In the genomic region with DNA sequence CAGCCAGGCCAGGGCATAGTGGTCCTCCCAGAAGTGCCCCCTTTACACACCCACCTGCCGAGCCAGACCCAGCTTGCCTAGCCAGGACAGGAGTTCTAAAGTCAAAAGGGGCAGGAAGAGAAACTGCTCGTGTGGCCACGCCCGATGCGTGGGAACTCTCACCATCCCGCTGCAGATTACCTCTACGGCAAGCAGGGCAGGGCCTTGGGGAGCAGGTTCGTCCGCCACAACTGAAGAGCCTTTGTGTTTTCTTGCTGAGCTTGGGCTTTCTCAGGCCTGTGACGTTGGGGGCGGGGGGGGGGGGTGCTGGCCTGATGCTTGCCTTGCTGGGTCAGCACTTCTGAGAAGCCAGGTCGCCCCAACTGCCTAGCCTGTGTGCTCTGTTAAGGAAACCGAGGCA, we compare ENCODE assay signal across 16 mouse cellular contexts. TPM values are rescaled to one million over a fixed set of nuclear protein-coding genes. Genes with fewer than 3 reads are reported as not detected.
DNase-seq lines count a peak whose midpoint lies in the region; ATAC-seq and TF ChIP-seq lines count a peak whose summit lies in the region.
"Had no signal": no experiment of that assay in that cellular context is flagged by ENCODE, and none has a peak within 500 bp of the region (broad histone marks: within the 10 kb centered on the region; RNA-seq: fewer than 3 reads in every experiment).

No protein-coding gene starts in this region.

- H3K9ac ChIP-seq in embryonic facial prominence, embryonic 13.5 days, result no peak overlapping the region
- H3K9ac ChIP-seq in limb, embryonic 15.5 days, result no peak overlapping the region
- no peak overlapping the region for H3K9ac ChIP-seq in heart, adult 2 months (ENCODE audit: low read depth, low read length)
- H3K9ac ChIP-seq: heart, embryonic 13.5 days; midbrain, embryonic 13.5 days had no signal

- TF ChIP-seq POLR2A in heart, adult 2 months (IDR thresholded peaks at IDR 0.05; ENCODE audit: insufficient read depth, low read depth, low read length), result no peak

- no peaks in the 10 kb centered on the region for H3K36me3 ChIP-seq in embryonic facial prominence, embryonic 13.5 days
- no peaks in the 10 kb centered on the region for H3K36me3 ChIP-seq in limb, embryonic 15.5 days
- no peaks in the 10 kb centered on the region for H3K36me3 ChIP-seq in heart, adult 2 months (ENCODE audit: control insufficient read depth, insufficient read depth, low read length)
- H3K36me3 ChIP-seq: heart, embryonic 13.5 days; midbrain, embryonic 13.5 days had no signal

- DNase-seq in urinary bladder, postnatal 14 days (ENCODE audit: low spot score), result peak; percentile 45
- DNase-seq in urinary bladder, postnatal 4 days (ENCODE audit: low spot score in 2 of 2), result no peak
- DNase-seq in left cerebral cortex, postnatal 4 days, result no peak
- DNase-seq in heart, adult 2 months, result no peak
- no peak for DNase-seq in heart, postnatal 10 days
- DNase-seq: adrenal gland, adult 8-10 months; cerebellum, adult 9-10 months; embryo, embryonic 11 days; kidney, adult 9 months; lung, adult 18-20 months had no signal

- TF ChIP-seq CTCF in heart, adult 2 months (IDR thresholded peaks at IDR 0.05), result no peak

- no peak overlapping the region for H3K4me2 ChIP-seq in embryonic facial prominence, embryonic 13.5 days
- no peak overlapping the region for H3K4me2 ChIP-seq in limb, embryonic 15.5 days
- H3K4me2 ChIP-seq: heart, embryonic 13.5 days; midbrain, embryonic 13.5 days had no signal

- peak overlapping the region; percentile 60; the same call in 1 of the 2 replicates for H3K27ac ChIP-seq in embryonic facial prominence, embryonic 13.5 days
- H3K27ac ChIP-seq in limb, embryonic 15.5 days, result peak overlapping the region; percentile 33; the same call in 1 of the 2 replicates
- H3K27ac ChIP-seq in heart, adult 2 months, result no peak overlapping the region
- H3K27ac ChIP-seq: heart, embryonic 13.5 days; macrophage; midbrain, embryonic 13.5 days had no signal

- H3K79me2 ChIP-seq in heart, adult 2 months (replicated peaks; ENCODE audit: control insufficient read depth, insufficient read depth, low read length), result no peaks in the 10 kb centered on the region

- no peak for ATAC-seq in embryonic facial prominence, embryonic 13.5 days (ENCODE audit: insufficient number of reproducible peaks, insufficient read depth, low FRiP score, low TSS enrichment, low read depth)
- ATAC-seq in limb, embryonic 15.5 days (ENCODE audit: insufficient number of reproducible peaks, low FRiP score, low TSS enrichment, low read depth), result no peak
- ATAC-seq: midbrain, embryonic 13.5 days had no signal

- H3K4me1 ChIP-seq in embryonic facial prominence, embryonic 13.5 days, result peaks cover 64% of the 10 kb centered on the region
- H3K4me1 ChIP-seq in limb, embryonic 15.5 days, result peaks cover 52% of the 10 kb centered on the region
- peaks cover 4% of the 10 kb centered on the region for H3K4me1 ChIP-seq in heart, adult 2 months (ENCODE audit: control insufficient read depth, insufficient read depth, low read length)

- no peaks in the 10 kb centered on the region for H3K9me3 ChIP-seq in embryonic facial prominence, embryonic 13.5 days
- no peaks in the 10 kb centered on the region for H3K9me3 ChIP-seq in limb, embryonic 15.5 days
- H3K9me3 ChIP-seq: heart, embryonic 13.5 days; midbrain, embryonic 13.5 days had no signal

- no peaks in the 10 kb centered on the region for H3K27me3 ChIP-seq in embryonic facial prominence, embryonic 13.5 days
- no peaks in the 10 kb centered on the region for H3K27me3 ChIP-seq in limb, embryonic 15.5 days
- H3K27me3 ChIP-seq in heart, adult 2 months (ENCODE audit: control insufficient read depth, insufficient read depth, low read length), result no peaks in the 10 kb centered on the region
- H3K27me3 ChIP-seq: CH12.LX; midbrain, embryonic 13.5 days had no signal

- TF ChIP-seq EP300 in heart, adult 2 months (IDR thresholded peaks at IDR 0.05; ENCODE audit: insufficient read depth, low read depth, low read length), result no peak

- intact Hi-C loops in left cerebral cortex, postnatal 4 days (cut with DNase I), result no loop called here
- intact Hi-C loops in heart, adult 2 months (cut with DNase I), result no loop called here
- intact Hi-C loops in heart, postnatal 10 days (cut with DNase I), result no loop called here

- no peak overlapping the region for H3K4me3 ChIP-seq in embryonic facial prominence, embryonic 13.5 days
- no peak overlapping the region for H3K4me3 ChIP-seq in limb, embryonic 15.5 days
- no peak overlapping the region for H3K4me3 ChIP-seq in heart, adult 2 months
- H3K4me3 ChIP-seq: heart, embryonic 13.5 days; midbrain, embryonic 13.5 days had no signal

- WGBS in embryonic facial prominence, embryonic 13.5 days, result 57% methylated on average over 13 of the region's 13 CpGs
- 70% methylated on average over 13 of the region's 13 CpGs for WGBS in limb, embryonic 15.5 days
- WGBS in heart, adult 2 months, result 78% methylated on average over 13 of the region's 13 CpGs

RNA-seq across cellular contexts. Expression of a gene that starts 41.1 kb away (rescaled TPM):
- polyA plus RNA-seq in embryonic facial prominence, embryonic 13.5 days (2015; fragmentation: Nextera tagmentation; extraction: Ambion mirVana), result 7.4 and 9.2 TPM in 2 replicates
- polyA plus RNA-seq in limb, embryonic 15.5 days (2015; fragmentation: Nextera tagmentation; extraction: Ambion mirVana), result 11.9 and 13.5 TPM in 2 replicates
- total RNA-seq in left cerebral cortex, postnatal 4 days (2021), result 10 to 100 TPM; 87.7 to 95.8 TPM
- 1 to 10 TPM; 2.0 to 4.6 TPM for total RNA-seq in heart, adult 2 months (2021)
- 2.4 and 2.9 TPM in 2 replicates for polyA plus RNA-seq in heart, adult 2 months (2012; rRNA removed)
- total RNA-seq in heart, postnatal 10 days (2021), result 1 to 10 TPM; 7.0 to 9.5 TPM

Comparison
In these comparisons a context has a peak if more than half of its experiments do, and no peak if none do; other contexts are left out.
1. RNA of a gene that starts 41.1 kb away (total RNA-seq): 87.7 to 95.8 TPM in left cerebral cortex, postnatal 4 days; 7.0 to 9.5 TPM in heart, postnatal 10 days and 2.0 to 4.6 TPM in heart, adult 2 months; every median in the first group is over 4 times any median in the second.